Mouse (Mus musculus) embryo, embryonic 10 days (tissue): ENCODE results near the gene Rnf166.

ENCODE experiments used
- DNase-seq: peaks from one replicate; pipeline ENCODE4 v3.0.0-alpha.2; 2015; ENCODE audit warnings: low spot score

The Rnf166 gene

DNA sequence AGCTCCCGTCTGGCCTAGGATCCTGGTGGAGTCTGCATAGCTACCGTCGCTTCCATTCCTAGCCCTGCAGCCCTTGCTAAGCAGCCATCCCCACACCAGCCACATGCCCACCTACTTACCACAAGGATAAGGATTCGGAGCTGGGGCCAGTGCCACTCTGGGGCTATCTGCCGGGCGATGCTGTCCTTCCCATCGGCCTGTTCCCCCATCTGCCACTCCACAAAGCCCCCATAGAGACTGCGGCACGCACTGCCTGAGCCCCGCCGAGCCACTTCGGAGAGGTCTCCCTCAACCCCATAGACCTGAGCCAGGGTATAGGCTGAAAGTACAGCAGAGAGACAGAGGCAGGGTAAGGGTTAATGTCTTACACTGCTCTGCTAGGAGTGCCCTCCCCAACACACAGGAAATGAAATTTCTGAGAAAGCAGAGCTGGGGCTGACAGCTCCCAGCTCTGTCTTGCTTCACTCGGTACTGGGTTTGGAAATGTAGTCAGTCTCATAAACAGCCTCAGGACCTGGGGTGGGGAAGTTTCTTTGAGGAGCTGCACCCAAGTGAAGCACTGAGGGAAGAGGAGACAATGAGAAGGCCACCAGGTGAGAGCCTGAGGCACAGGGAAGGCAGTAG, 38.0 kb downstream of the Rnf166 start:
- no peak for DNase-seq

DNA sequence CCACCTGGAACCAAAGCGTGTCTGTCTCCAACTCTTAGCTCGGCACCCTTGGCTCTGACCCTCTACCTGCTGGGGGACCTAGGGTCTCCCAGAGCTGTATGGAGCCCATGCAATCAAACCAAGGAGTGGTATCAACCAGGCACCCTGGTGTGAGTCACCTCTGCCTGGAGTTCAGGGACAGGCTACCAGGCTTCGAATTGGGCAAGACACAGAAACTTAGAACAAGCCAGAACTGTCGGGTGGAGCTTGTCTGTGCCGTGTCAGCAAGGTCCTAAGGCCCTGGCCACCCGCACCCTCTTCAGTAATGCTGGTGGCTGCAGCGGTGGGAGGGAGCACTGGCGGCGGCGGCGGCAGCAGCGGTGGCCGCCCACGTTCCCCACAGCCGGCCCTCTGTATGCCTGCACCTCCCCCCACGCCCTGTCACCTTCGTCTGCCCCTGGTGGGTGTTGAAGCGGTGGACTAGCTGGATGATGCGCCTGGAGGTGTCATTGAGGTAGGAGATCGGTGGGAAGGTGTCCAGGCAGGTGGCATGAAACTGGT, 39.2 kb downstream of the Rnf166 start:
- no peak for DNase-seq

DNA sequence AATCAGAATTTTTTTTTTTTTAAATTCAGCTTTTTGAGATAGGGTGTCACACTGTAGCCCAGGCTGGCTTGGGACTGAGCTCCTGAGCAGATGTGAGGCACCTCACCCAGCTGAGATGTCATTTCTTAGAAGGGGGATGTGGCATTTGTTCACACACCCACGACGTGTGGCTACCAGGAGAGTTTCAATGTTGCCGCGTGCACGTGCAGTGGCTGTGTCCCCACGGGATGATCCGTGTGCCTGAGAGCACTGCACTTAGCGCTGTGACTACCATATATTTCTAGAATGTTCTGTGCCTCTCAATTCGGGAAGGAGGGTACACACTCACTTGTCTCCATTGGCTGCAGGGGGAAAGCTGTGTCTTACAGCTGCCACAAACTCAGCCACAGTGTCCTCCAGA, 39.7 kb downstream of the Rnf166 start:
- no peak for DNase-seq

DNA sequence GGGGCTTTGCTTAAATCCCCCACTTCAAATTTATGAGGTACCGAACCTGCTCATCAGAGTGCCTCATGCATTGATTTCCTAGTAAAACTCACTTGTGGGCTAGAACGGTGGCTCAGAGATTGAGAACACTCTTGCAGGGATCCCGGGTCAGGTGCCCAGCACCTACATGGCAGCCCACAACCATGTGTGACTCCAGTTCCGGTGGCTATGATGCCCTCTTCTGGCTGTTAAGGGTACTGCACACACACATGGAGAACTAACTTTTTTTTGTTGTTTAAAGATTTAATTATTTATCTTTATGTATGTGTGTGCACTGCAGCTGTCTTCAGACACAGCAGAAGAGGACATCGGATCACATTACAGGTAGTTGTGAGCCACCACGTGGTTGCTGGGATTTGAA, 40.5 kb downstream of the Rnf166 start:
- no peak for DNase-seq

DNA sequence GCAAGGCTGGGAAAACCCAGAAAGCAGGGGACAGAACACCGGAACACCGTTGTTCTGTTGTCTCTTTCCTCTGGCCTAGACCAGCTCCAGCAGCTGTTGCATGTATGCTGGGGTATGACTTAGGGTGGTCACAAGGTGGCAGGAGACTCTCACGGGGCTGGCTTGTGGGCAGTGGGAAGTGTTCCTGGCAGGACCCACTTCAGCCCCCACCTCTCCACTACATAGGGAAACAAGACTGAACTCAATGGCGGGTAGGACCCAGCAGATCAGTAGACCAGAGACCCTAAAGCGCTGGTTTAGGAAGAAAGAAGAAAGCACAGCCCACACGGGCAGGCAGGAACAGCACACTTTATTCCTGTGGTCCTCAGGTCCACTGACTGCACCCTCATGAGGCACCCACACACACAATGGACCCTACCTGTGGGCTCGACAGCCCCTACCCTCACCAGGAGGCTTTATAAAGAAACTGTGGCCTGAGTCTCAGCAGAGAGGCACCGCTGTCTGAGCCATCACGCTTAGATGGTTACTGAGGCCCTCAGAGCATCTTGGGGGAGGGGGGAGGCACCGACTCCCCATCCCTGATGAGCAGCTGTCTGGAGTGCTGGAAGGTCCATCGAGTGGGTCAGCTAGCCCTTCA, 42.5 kb downstream of the Rnf166 start:
- peak; percentile 14 for DNase-seq

DNA sequence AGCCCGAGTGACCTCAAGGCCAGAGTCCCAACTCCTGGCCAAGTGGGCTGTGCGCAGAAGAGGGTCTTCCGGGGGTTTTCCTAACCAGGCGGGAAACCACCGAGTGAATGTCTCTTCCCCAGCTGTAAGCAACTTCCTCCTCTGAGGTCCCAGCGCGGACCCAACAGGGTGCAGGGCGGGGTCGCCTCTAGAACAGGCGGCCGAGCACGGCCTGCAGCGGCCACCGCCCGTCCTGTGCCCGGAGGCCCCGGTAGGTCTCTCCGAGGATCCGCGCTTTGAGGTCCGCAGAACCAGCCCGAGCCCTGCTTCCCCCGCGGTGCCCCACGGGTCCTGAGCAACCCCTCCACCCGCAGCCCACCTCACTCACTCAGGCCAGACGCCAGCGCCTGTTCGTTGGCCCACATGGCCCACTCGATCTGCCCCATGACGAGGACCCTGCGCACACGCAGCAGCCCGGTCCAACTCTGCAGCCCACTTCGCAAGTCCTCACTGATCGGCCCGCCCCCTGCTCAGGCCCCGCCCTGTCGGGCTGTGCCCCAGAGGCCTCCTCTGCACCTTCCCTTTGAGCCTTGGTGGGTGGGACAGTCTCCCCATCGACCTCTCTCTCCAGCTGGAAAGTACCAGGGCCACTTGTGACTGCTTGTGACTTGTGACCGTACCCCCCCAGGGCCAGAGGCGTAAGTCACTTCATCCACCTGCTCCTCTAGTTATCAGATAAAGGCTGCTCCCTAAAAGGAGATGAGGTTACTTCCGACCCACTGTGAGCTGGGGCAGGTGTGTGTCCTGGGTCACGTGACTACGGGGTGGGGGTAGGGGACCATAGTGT, 43.2 kb downstream of the Rnf166 start, which contains the start of gene Cyba:
TSS of gene Cyba (minus strand) at position 488 of the 826 bp plus-strand sequence.
- DNase-seq: peak; percentile 66

DNA sequence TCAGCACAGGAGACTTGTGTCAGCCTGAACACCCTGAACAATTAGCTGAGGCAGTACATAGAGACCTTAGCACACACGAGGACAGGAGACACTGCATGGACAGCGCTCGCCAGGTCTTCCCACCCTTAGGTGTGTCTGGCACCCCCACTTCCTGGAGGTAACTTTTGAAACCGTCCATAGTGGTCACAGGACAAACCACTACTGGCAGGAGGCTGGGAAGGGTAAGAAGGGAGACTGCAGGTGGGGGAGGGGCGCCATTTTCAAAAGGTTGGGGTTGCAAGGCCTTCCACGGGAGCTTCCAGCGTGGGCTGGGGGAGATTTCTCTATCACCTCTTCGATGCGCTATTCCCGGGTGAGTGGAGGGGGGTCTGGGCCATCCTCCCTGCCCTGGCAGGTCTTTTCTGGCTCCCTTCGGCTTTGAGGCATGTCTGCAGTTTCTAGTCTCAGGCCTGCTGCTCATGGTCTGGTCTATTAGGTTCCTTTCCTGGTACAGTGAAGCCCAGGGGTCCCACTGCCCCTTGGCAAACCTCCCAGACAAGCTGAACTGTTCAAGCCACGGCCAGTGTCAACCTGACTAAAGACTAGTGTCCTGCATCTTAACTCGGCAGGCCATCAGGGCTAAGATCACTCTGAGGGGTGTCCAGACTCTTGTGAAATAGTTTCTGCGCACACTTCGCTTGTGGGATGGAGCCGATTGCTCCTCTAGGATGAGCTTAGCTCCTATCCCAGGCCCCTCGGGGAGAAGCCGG, 44.0 kb downstream of the Rnf166 start:
- peak; percentile 17 for DNase-seq

DNA sequence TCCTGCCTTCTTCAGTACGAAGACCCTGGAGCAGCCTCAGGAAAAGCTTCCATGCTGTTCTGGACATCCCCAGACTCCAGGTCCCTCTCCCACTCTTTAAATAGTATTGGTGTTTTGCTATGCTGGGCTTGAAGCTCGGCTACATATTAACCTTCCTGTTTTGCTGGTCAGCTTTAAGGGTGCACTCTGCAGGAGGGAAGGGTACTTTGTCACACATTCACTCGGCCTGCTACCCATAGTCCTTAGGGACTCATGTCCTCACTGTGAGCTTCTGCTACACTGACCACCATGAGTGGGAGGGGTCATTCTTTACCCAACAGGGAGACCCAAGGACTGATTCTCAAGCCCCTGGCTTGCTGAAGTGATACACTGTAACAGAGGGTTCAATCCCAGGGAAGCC, 45.2 kb downstream of the Rnf166 start:
- DNase-seq: no peak

DNA sequence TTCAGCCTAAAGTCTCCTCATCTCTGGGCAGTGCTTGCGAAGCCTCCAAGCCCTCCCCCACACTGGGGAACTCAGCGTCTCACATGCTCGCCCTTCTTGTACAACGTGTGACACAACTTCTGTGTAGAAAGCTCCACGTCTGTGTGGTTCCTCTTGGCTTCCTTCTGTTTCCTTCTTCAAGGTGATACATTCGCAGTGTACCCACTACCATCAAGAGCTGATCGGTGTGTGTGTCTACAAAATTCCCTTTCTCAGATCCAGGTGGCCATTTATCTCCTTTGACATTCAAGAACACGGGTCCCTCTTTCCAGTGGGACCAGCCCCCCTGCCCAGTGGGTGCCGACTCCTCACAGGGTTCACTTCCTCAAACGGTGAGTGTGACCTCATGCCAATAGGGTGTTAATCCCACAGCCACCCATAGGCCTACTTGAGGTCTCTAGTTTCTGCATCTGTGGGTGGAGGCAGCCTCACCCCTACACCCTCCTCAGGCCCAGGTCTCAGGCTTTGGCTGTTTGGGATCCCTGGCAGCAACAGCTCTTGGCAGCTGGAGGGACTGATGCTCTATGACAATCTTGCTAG, 45.7 kb downstream of the Rnf166 start:
- DNase-seq: no peak

DNA sequence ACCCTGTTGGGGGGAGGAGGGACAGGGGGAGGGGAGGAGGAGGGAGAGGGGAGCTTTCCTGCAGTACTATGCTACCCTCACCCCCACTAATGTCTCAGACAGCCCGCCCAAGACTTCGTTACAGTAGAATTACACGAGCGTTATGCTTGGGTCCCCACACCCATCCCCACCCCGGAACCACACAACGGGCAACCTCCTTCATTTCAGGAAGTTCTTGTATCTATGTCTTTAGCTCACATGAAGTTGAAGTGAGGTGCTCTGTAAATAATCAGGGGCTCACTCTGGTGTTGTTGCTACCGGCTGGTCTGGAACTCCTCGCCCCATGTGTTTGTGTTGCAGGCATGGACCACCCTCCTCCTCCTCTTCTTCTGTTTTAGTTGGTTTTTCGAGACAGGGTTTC, 47.7 kb downstream of the Rnf166 start:
- no peak for DNase-seq

DNA sequence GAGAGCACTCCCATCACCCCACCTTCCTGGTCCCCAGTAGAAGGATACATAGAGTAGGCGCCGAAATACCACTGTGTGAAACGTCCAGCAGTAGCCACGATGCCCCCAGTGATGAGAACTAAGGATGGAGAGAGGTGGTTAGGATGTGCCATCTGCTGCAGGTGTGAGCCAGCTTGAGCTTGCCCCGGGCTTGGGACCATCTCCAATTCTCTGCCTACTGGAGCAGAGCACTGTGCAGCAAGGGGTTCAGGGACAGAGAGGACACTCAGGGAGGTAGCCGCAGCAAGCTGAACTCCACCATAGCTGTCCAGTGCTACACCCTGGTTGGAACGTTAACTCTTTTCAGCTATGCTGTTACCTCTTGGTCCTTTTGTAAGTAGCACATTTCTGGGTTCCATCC, 48.3 kb downstream of the Rnf166 start:
- DNase-seq: no peak

DNA sequence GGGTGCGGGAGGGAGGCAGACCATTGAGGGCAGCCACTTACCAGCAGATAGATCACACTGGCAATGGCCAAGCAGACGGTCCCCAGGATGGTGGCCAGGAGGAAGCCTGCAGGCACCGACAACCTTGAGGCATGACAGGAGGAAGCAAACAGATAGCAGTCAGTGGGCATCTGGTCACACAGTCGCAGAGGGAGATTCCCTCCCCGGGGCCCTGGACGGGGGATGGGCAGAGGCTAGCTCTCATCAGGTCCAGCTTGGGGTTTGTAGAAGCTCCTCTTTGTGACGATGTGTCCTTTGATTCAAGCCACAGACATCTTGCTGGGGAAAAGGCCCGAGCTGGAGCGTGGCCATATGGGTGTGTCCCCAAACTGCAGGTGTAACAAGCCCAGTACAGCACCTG, 49.7 kb downstream of the Rnf166 start:
- DNase-seq: no peak

DNA sequence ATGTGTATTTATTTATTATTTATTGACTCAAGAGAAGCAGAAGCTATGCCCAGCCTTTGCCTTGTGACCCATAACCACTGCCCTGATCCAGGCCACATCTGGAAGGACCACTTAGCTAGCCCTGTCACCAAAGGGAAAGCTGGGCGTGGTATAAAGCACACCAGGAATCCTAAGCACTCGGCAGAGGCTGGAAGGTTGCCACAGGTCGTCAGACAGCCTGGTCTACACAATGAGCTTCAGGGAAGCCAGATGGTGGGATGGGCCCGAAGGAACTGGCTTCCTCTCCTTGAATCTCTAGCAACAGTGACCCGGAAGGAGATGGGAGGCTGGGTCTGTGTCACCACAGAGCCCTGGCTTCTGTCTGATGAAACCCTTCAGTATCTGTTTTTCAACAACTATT, 52.2 kb downstream of the Rnf166 start:
- DNase-seq: no peak

DNA sequence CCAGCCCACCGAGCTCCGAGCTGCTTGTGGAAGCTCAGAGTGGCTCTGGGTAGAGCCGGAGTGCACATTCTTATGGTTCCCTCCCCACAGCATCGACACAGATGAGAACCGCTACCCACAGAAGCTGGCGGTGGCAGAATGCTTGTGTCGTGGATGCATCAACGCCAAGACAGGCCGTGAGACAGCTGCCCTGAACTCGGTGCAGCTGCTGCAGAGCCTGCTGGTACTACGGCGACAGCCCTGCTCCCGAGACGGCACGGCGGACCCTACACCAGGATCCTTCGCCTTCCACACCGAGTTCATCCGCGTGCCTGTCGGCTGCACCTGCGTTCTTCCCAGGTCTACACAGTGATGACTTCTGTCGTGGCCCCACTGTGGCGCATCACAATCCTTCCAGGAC, 52.6 kb downstream of the Rnf166 start:
- DNase-seq: no peak

DNA sequence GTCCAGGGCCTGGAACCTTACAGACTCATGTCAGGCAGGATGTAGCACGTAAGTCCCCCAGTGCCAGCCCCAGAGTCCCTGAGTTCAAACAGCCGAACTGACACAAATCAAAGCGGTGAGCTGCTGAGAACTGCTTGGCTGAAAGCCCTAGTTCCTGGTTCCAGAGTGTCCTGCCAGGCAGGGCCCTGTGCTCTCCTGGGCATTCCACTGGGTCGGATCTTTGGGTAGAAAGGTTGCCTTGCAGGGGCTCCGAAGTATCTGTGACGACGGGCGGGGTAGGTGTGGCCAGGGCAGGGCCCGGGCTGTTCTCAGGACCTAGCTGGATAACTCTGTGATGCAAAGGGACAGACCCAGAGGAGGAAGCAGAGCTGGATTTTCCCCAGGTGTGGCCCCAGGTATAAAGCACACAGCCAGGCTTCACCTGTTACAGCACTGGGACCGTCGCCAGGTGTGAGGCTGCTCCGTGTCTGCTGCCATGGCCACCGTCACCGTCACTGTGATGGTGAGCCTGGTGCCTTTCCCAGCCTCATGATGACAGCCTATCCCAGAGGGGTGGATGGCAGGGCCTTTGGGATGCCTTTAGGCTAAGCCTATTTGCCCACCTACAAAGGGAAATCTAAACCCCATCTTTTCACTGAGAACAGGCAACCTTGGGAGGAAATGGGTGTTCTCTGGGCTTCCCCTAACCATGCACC, 54.3 kb downstream of the Rnf166 start, which contains the start of gene Il17c:
TSS of gene Il17c (plus strand) at position 645 of the 695 bp plus-strand sequence.
- no peak for DNase-seq

DNA sequence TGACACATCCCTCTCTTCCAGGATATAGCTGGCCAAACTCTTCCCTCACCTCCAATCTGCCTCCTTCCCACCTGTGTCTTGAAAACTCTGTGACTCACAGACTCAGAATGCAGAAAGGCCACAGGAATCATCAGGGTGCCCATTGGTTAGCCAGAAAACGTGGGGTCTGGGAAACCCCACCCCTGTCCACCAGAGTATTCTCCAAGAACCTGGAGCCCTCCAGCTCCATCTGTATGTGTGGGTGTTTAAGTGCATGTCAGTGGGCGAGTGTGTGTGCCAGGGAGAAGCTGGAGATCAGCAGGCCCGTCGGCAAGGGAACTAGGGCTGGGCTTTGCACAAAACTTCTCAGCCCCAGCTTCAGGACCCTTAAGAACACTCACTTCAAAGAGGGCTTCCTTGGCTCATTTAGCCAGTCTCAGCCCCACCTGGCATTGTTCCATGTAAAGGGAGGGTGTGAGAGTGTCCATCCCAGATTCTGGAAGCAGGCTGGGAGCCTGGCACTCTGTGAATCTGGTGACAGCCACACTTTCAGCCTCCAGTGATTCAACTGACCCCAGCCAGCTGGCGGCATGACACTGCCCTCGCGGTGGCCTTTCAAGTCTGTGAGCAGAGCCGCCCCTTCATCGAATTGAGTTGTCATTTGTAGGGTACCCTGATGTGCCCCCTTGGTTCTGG, 55.8 kb downstream of the Rnf166 start:
- DNase-seq: no peak
